Mouse (Mus musculus) lung, adult 2 months (tissue): ENCODE measurements at regions not wholly inside any gene's neighbourhood (a gene's known extent, or its start where the extent isn't known, plus 50 kb on each side); places are given as distances from the start of the nearest gene placed in this dataset.

Experiments used
- CTCF ChIP-seq: fragments of 200-500 bp; IDR thresholded peaks from 2 replicates; pipeline ENCODE4 v1.5.1; 2011; ENCODE audit warnings: mild to moderate bottlenecking, low read length, control low read depth; ENCODE audit not compliant: insufficient read depth
- POLR2A ChIP-seq: fragments of 200-500 bp; IDR thresholded peaks from 2 replicates; pipeline ENCODE4 v1.6.1; 2011; ENCODE audit warnings: low read depth, mild to moderate bottlenecking, control low read depth, low read length, borderline replicate concordance; ENCODE audit errors: extremely low read depth

DNA sequence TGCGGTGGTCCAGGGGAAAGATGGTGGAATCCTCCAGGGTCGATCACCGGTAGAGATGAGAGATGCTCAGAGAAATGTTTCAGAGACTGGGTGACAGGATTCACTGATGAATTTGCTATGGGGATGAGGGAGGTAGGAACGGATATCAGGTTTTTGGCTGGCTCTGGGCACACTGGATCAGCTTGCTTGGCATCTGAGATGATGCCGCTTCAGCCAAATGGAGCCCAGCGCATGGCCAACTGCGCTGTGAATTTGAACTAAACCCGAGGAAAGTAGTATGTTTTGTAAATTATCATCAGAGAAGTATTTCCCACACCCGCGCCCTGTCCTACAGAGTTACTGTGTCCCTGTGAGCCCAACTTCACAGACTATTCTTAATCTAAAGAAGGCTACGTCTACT, 113.0 kb upstream of the Noct start:
- no peak for TF ChIP-seq POLR2A
- no peak for TF ChIP-seq CTCF
